Comparison of ENCODE assay signal across 8 mouse cellular contexts in genomic region chr11:19924757-19925148, GRCm38 (mm10). TPM values are rescaled to one million over a fixed set of nuclear protein-coding genes. Genes with fewer than 3 reads are reported as not detected.
DNase-seq lines count a peak whose midpoint lies in the region; ATAC-seq and TF ChIP-seq lines count a peak whose summit lies in the region.

No protein-coding gene starts in this region.

- no peak for TF ChIP-seq CTCF in layer of hippocampus, adult 2 months (conservative IDR thresholded peaks at IDR 0.05)
- TF ChIP-seq CTCF in MEL (IDR thresholded peaks at IDR 0.05 in 2 of 3, conservative IDR thresholded peaks at IDR 0.05 in 1 of 3; ENCODE audit: control insufficient read depth in 1 of 3, insufficient read depth in 1 of 3, low read depth in 2 of 3, low read length in 3 of 3, poor library complexity in 1 of 3, severe bottlenecking in 1 of 3) = no peak
- TF ChIP-seq CTCF in hindbrain, postnatal 0 days (IDR thresholded peaks at IDR 0.05; ENCODE audit: low read depth) = no peak
- no peak for TF ChIP-seq CTCF in spleen, adult 2 months (IDR thresholded peaks at IDR 0.05; ENCODE audit: extremely low read depth, insufficient read depth, insufficient read length, insufficient replicate concordance)

- no peaks in the 10 kb centered on the region for H3K27me3 ChIP-seq in MEL (ENCODE audit: control insufficient read depth in 1 of 2, insufficient read depth in 2 of 2, low read length in 2 of 2)
- H3K27me3 ChIP-seq in forebrain, embryonic 12.5 days = no peaks in the 10 kb centered on the region
- no peaks in the 10 kb centered on the region for H3K27me3 ChIP-seq in hindbrain, postnatal 0 days (ENCODE audit: insufficient read depth, low read length)
- no peaks in the 10 kb centered on the region; the same call in 1 of the 2 replicates for H3K27me3 ChIP-seq in lung, embryonic 16.5 days (ENCODE audit: control insufficient read depth, insufficient read depth, low read depth, low read length)
- H3K27me3 ChIP-seq in spleen, adult 2 months (ENCODE audit: control insufficient read depth, insufficient read depth, low read length) = no peaks in the 10 kb centered on the region

- under 1% methylated on average over 29 of the region's 29 CpGs for WGBS in forebrain, embryonic 12.5 days
- WGBS in hindbrain, postnatal 0 days = under 1% methylated on average over 29 of the region's 29 CpGs
- under 1% methylated on average over 29 of the region's 29 CpGs for WGBS in lung, embryonic 16.5 days
- under 1% methylated on average over 29 of the region's 29 CpGs for WGBS in spleen, adult 2 months

- peak overlapping the region; percentile 92 for H3K9ac ChIP-seq in MEL (ENCODE audit: control insufficient read depth, low read depth, low read length, poor library complexity, severe bottlenecking)
- peak overlapping the region; percentile 90 for H3K9ac ChIP-seq in forebrain, embryonic 12.5 days
- H3K9ac ChIP-seq in hindbrain, postnatal 0 days (replicated peaks; ENCODE audit: low read length) = peak overlapping the region; percentile 97
- H3K9ac ChIP-seq in lung, embryonic 16.5 days (ENCODE audit: low read length) = peak overlapping the region; percentile 92

- H3K4me1 ChIP-seq in MEL (ENCODE audit: control insufficient read depth in 1 of 2, insufficient read depth in 2 of 2, low read length in 2 of 2) = peaks cover 18 to 37% of the 10 kb centered on the region in 2 experiments
- H3K4me1 ChIP-seq in forebrain, embryonic 12.5 days = peaks cover 35% of the 10 kb centered on the region
- peaks cover 5% of the 10 kb centered on the region; the same call in 1 of the 2 replicates for H3K4me1 ChIP-seq in hindbrain, postnatal 0 days (ENCODE audit: insufficient read depth, low read length)
- H3K4me1 ChIP-seq in lung, embryonic 16.5 days (replicated peaks; ENCODE audit: control insufficient read depth, insufficient read depth, low read length) = peaks cover 18% of the 10 kb centered on the region
- peaks cover 4% of the 10 kb centered on the region for H3K4me1 ChIP-seq in spleen, adult 2 months (ENCODE audit: control insufficient read depth, insufficient read depth, insufficient read length)

- peak overlapping the region; percentile 73 for H3K4me2 ChIP-seq in forebrain, embryonic 12.5 days
- peak overlapping the region; percentile 63 for H3K4me2 ChIP-seq in hindbrain, postnatal 0 days (ENCODE audit: low read depth, low read length)
- H3K4me2 ChIP-seq in lung, embryonic 16.5 days (ENCODE audit: low read depth, low read length) = peak overlapping the region; percentile 87

- H3K9me3 ChIP-seq in MEL (replicated peaks; ENCODE audit: insufficient read depth, low read length) = no peaks in the 10 kb centered on the region
- no peaks in the 10 kb centered on the region for H3K9me3 ChIP-seq in forebrain, embryonic 12.5 days
- no peaks in the 10 kb centered on the region for H3K9me3 ChIP-seq in hindbrain, postnatal 0 days (ENCODE audit: low read length)
- no peaks in the 10 kb centered on the region for H3K9me3 ChIP-seq in lung, embryonic 16.5 days (ENCODE audit: control insufficient read depth, low read length)

- TF ChIP-seq POLR2A in MEL (IDR thresholded peaks at IDR 0.05; ENCODE audit: control insufficient read depth in 1 of 2, insufficient read depth in 1 of 2, low read depth in 1 of 2, low read length in 2 of 2, poor library complexity in 1 of 2) = 0 out of 4 replicates have a peak, but pooled peaks of 1 of the 2 experiments have one; percentile 54
- TF ChIP-seq POLR2A in spleen, adult 2 months (IDR thresholded peaks at IDR 0.05; ENCODE audit: low read depth, low read length) = no peak

- DNase-seq in layer of hippocampus, adult 2 months (ENCODE audit: low spot score in 2 of 2) = peak in 1 of 2 experiments; percentile 30
- DNase-seq in layer of hippocampus, adult 9-10 months (ENCODE audit: low spot score) = no peak
- DNase-seq in MEL (ENCODE audit: low read depth, low spot score) = peak; percentile 79
- DNase-seq in hindbrain, postnatal 0 days (ENCODE audit: low spot score) = peak; percentile 65
- no peak for DNase-seq in spleen, adult 2 months (ENCODE audit: low read depth in 1 of 2, low spot score in 2 of 2)
- no peak for DNase-seq in cerebellum, postnatal 36 days

- TF ChIP-seq EP300 in MEL (IDR thresholded peaks at IDR 0.05; ENCODE audit: low read depth in 1 of 2, low read length in 2 of 2) = no peak

- peak; percentile 2 for ATAC-seq in forebrain, embryonic 12.5 days (ENCODE audit: low FRiP score)
- ATAC-seq in hindbrain, postnatal 0 days = no peak; the same call in 1 of the 2 replicates
- peak; percentile 15 for ATAC-seq in lung, embryonic 16.5 days (ENCODE audit: low read depth)

- H3K36me3 ChIP-seq in MEL (ENCODE audit: control insufficient read depth in 1 of 2, insufficient read depth in 2 of 2, low read length in 2 of 2) = peaks cover 0 to 39% of the 10 kb centered on the region in 2 experiments; a peak in 2 of 4 replicates
- H3K36me3 ChIP-seq in forebrain, embryonic 12.5 days (replicated peaks) = no peaks in the 10 kb centered on the region
- H3K36me3 ChIP-seq in hindbrain, postnatal 0 days (ENCODE audit: insufficient read depth, low read length) = no peaks in the 10 kb centered on the region
- no peaks in the 10 kb centered on the region for H3K36me3 ChIP-seq in lung, embryonic 16.5 days (ENCODE audit: control insufficient read depth, insufficient read depth, low read length)
- H3K36me3 ChIP-seq in spleen, adult 2 months (ENCODE audit: control insufficient read depth, insufficient read depth, low read length) = no peaks in the 10 kb centered on the region

- H3K4me3 ChIP-seq in layer of hippocampus, adult 2 months = peak overlapping the region; percentile 97
- peak overlapping the region; percentile 84 to 96 for H3K4me3 ChIP-seq in MEL (ENCODE audit: control insufficient read depth in 1 of 2, insufficient read depth in 1 of 2, low read depth in 2 of 2, low read length in 2 of 2)
- peak overlapping the region; percentile 88 for H3K4me3 ChIP-seq in forebrain, embryonic 12.5 days (replicated peaks)
- peak overlapping the region; percentile 95 for H3K4me3 ChIP-seq in hindbrain, postnatal 0 days (ENCODE audit: low read length)
- H3K4me3 ChIP-seq in lung, embryonic 16.5 days (ENCODE audit: low read length) = peak overlapping the region; percentile 89
- peak overlapping the region; percentile 98 for H3K4me3 ChIP-seq in spleen, adult 2 months (ENCODE audit: extremely low read depth, insufficient read depth, insufficient read length)

- no peak for TF ChIP-seq RAD21 in MEL (IDR thresholded peaks at IDR 0.05; ENCODE audit: low read depth, low read length)

- H3K79me2 ChIP-seq in MEL (ENCODE audit: control insufficient read depth, insufficient read depth, low read length, poor library complexity) = peaks cover 58% of the 10 kb centered on the region

- H3K27ac ChIP-seq in layer of hippocampus, adult 2 months = peak overlapping the region; percentile 99
- H3K27ac ChIP-seq in MEL (ENCODE audit: control insufficient read depth, low read depth, low read length) = peak overlapping the region; percentile 87
- peak overlapping the region; percentile 95 for H3K27ac ChIP-seq in forebrain, embryonic 12.5 days
- peak overlapping the region; percentile 97 for H3K27ac ChIP-seq in hindbrain, postnatal 0 days
- peak overlapping the region; percentile 96 for H3K27ac ChIP-seq in lung, embryonic 16.5 days (ENCODE audit: low read length)
- H3K27ac ChIP-seq in spleen, adult 2 months (ENCODE audit: insufficient read depth, low read length) = peak overlapping the region; percentile 57

TF ChIP-seq in MEL, 35 proteins besides CTCF, POLR2A, EP300 and RAD21:
- TF ChIP-seq SIN3A (IDR thresholded peaks at IDR 0.05; ENCODE audit: low read length) = peak; percentile 54; the same call in 1 of the 2 replicates
- TF ChIP-seq POLR2AphosphoS2 (IDR thresholded peaks at IDR 0.05; ENCODE audit: low read length) = no peak

RNA-seq across cellular contexts. Expression of gene Spred2, which starts 0.6 kb away (rescaled TPM):
- 10 to 100 TPM; 88.2 to 89.4 TPM for total RNA-seq in layer of hippocampus, adult 2 months (2021)
- total RNA-seq in MEL (2012; rRNA removed) = 7.8 and 10.8 TPM in 2 replicates
- 10 to 100 TPM; 25.9 to 76.0 TPM for polyA plus RNA-seq in MEL (2012; ENCODE audit: insufficient read depth in 1 of 2, insufficient read length in 2 of 2, low read depth in 1 of 2, low replicate concordance in 2 of 2, missing spikeins in 1 of 2)
- polyA plus RNA-seq in forebrain, embryonic 12.5 days (2016; fragmentation: Nextera tagmentation; extraction: Ambion mirVana) = 8.1 and 8.4 TPM in 2 replicates
- 15.6 and 16.9 TPM in 2 replicates for total RNA-seq in hindbrain, postnatal 0 days (2014; rRNA removed)
- polyA plus RNA-seq in hindbrain, postnatal 0 days (2015; fragmentation: Nextera tagmentation; extraction: Ambion mirVana) = 8.4 and 8.7 TPM in 2 replicates
- polyA plus RNA-seq in lung, embryonic 16.5 days (2015; fragmentation: Nextera tagmentation; extraction: Ambion mirVana) = 4.5 and 5.7 TPM in 2 replicates
- polyA plus RNA-seq in spleen, adult 2 months (2012; rRNA removed) = 5.7 and 6.6 TPM in 2 replicates

Comparison
In these comparisons a context has a peak if more than half of its experiments do, and no peak if none do; other contexts are left out.
1. DNase-seq: peak in MEL (single experiment) and hindbrain, postnatal 0 days (single experiment); none in layer of hippocampus, adult 9-10 months (single experiment), spleen, adult 2 months (0 of 2) and cerebellum, postnatal 36 days (0 of 2).
2. Peak in every context shown above with its lines, with median percentiles within 50 percentile points of each other: H3K27ac ChIP-seq, H3K4me3 ChIP-seq, H3K9ac ChIP-seq and H3K4me2 ChIP-seq.